Mouse (Mus musculus): Measurements from ENCODE around the gene Gm5108. TPM values are rescaled to one million over a fixed set of nuclear protein-coding genes. Genes with fewer than 3 reads are reported as not detected.

Gene Gm5108
- polyA plus RNA-seq (2017; shearing (Covaris generic)): not detected

- no peak for ATAC-seq
Observed at GRCm38 (mm10) chr5:67941369-67941768, at the start of gene Gm5108. Gene Gm5108 (plus strand): TSS chr5:67941669.

- ATAC-seq: no peak
Observed at GRCm38 (mm10) chr5:67898921-67899320, 42.5 kb upstream of the Gm5108 start.

GRCm38 (mm10) chr5:67904555-67904954, 36.9 kb upstream of the Gm5108 start:
- ATAC-seq: no peak

GRCm38 (mm10) chr5:67930584-67930983, 10.9 kb upstream of the Gm5108 start:
- ATAC-seq: peak; percentile 26

- ATAC-seq: no peak
Observed at GRCm38 (mm10) chr5:67931623-67932022, 9.8 kb upstream of the Gm5108 start.

GRCm38 (mm10) chr5:67943199-67943598, 1.7 kb downstream of the Gm5108 start:
- no peak for ATAC-seq

- ATAC-seq: no peak
Observed at GRCm38 (mm10) chr5:67944074-67944785, 2.8 kb downstream of the Gm5108 start.

- ATAC-seq: no peak
Observed at GRCm38 (mm10) chr5:67946321-67946720, 4.9 kb downstream of the Gm5108 start, which contains the start of gene Gm21905. Gene Gm21905 (minus strand): TSS chr5:67946421.

GRCm38 (mm10) chr5:67947006-67947405, 5.5 kb downstream of the Gm5108 start:
- no peak for ATAC-seq

- no peak for ATAC-seq
Observed at GRCm38 (mm10) chr5:67948074-67948473, 6.6 kb downstream of the Gm5108 start.

GRCm38 (mm10) chr5:67954097-67954496, 12.6 kb downstream of the Gm5108 start:
- no peak for ATAC-seq

- ATAC-seq: no peak
Observed at GRCm38 (mm10) chr5:67955486-67955885, 14.0 kb downstream of the Gm5108 start.

- no peak for ATAC-seq
Observed at GRCm38 (mm10) chr5:67961708-67962629, 20.5 kb downstream of the Gm5108 start.

GRCm38 (mm10) chr5:67969536-67969935, 28.1 kb downstream of the Gm5108 start:
- ATAC-seq: no peak

GRCm38 (mm10) chr5:67981946-67982526, 40.6 kb downstream of the Gm5108 start:
- no peak for ATAC-seq

- ATAC-seq: no peak
Observed at GRCm38 (mm10) chr5:67990426-67990825, 49.0 kb downstream of the Gm5108 start.

- ATAC-seq: no peak
Observed at GRCm38 (mm10) chr5:68002611-68003010, 61.1 kb downstream of the Gm5108 start.

- ATAC-seq: no peak
Observed at GRCm38 (mm10) chr5:68003904-68004303, 62.4 kb downstream of the Gm5108 start.

- ATAC-seq: no peak
Observed at GRCm38 (mm10) chr5:68004419-68004818, 63.0 kb downstream of the Gm5108 start.

- ATAC-seq: peak; percentile 17
Observed at GRCm38 (mm10) chr5:68007074-68007473, 65.6 kb downstream of the Gm5108 start.

GRCm38 (mm10) chr5:68011569-68011968, 70.1 kb downstream of the Gm5108 start:
- ATAC-seq: no peak

- ATAC-seq: peak; percentile 87
Observed at GRCm38 (mm10) chr5:68012618-68013017, 71.1 kb downstream of the Gm5108 start.

GRCm38 (mm10) chr5:68020870-68021269, 79.4 kb downstream of the Gm5108 start:
- no peak for ATAC-seq
